Mouse (Mus musculus) limb, embryonic 14.5 days (tissue): ENCODE measurements around the gene Slc22a27. TPM values are rescaled to one million over a fixed set of nuclear protein-coding genes. Genes with fewer than 3 reads are reported as not detected.

Source experiments
- ATAC-seq: fragments of 200-750 bp; cut with Nextera tagmentation; 2 replicates; pipeline ENCODE4 v1.8.0; 2017; ENCODE audit warnings: low read depth, moderate number of reproducible peaks, moderate TSS enrichment; ENCODE audit not compliant: low FRiP score
- DNase-seq: peaks from one replicate; pipeline ENCODE4 v3.0.0-alpha.2; 2015; ENCODE audit warnings: low spot score
- H3K27ac ChIP-seq: fragments of 300-500 bp; sonication (generic); replicated peaks from 2 replicates; pipeline ENCODE4 v1.5.1; 2014; ENCODE audit warnings: low read depth, mild to moderate bottlenecking, low read length, moderate library complexity, mixed read lengths
- H3K27me3 ChIP-seq: fragments of 300-500 bp; sonication (generic); 2 replicates; pipeline ENCODE4 v1.6.1; 2014; ENCODE audit warnings: low read length, mixed read lengths; ENCODE audit not compliant: control insufficient read depth, insufficient read depth
- H3K36me3 ChIP-seq: fragments of 300-500 bp; sonication (generic); 2 replicates; pipeline ENCODE4 v1.6.1; 2014; ENCODE audit warnings: mild to moderate bottlenecking, low read length, moderate library complexity, mixed read lengths; ENCODE audit not compliant: control insufficient read depth, insufficient read depth
- H3K4me1 ChIP-seq: fragments of 300-500 bp; sonication (generic); 2 replicates; pipeline ENCODE4 v1.6.1; 2014; ENCODE audit warnings: antibody characterized with exemption, low read length, mixed read lengths; ENCODE audit not compliant: control insufficient read depth, insufficient read depth
- H3K4me2 ChIP-seq: fragments of 300-500 bp; sonication (generic); replicated peaks from 2 replicates; pipeline ENCODE4 v1.6.1; 2014; ENCODE audit warnings: low read depth, mild to moderate bottlenecking, low read length, moderate library complexity; ENCODE audit not compliant: severe bottlenecking
- H3K4me3 ChIP-seq: fragments of 300-500 bp; sonication (generic); replicated peaks from 2 replicates; pipeline ENCODE4 v1.5.1; 2014; ENCODE audit warnings: low read length
- H3K9ac ChIP-seq: fragments of 300-500 bp; sonication (generic); 2 replicates; pipeline ENCODE4 v1.6.1; 2014; ENCODE audit warnings: mild to moderate bottlenecking, low read depth, low read length, moderate library complexity; ENCODE audit not compliant: severe bottlenecking
- H3K9me3 ChIP-seq: fragments of 300-500 bp; sonication (generic); 2 replicates; pipeline ENCODE4 v1.6.1; 2016; ENCODE audit warnings: low read length; ENCODE audit not compliant: control insufficient read depth
- POLR2A ChIP-seq: fragments of 200-500 bp; IDR thresholded peaks from 2 replicates; pipeline ENCODE4 v1.8.0; 2012; ENCODE audit warnings: inconsistent platforms, mild to moderate bottlenecking, moderate library complexity, borderline replicate concordance; ENCODE audit not compliant: insufficient read depth, insufficient read length; ENCODE audit errors: extremely low read depth
- WGBS: fragments of 180-500 bp; shearing (Covaris S2); extraction: QIAGEN DNeasy Blood & Tissue Kit; methylation state at CpG from one replicate; pipeline ENCODE4 v1.1.7; 2014; 5-methylcytosine and 5-hydroxymethylcytosine counted together
- microRNA-seq: library from miRNA; unstranded; fragments of <30 nt; microRNA quantifications from one replicate; pipeline ENCODE4, GENCODE M21; 2016
- polyA plus RNA-seq, 2 experiments: library from polyadenylated mRNA; depleted of rRNA in 1 of 2; stranded (reverse) in 1 of 2; unstranded in 1 of 2; fragments of >200 nt; fragmentation: Nextera tagmentation in 1 of 2; extraction: Ambion mirVana in 1 of 2; gene quantifications; 2 replicates each; pipeline versions ENCODE4 v1.2.1 to v1.2.3; 2012 to 2014

Gene Slc22a27
- polyA plus RNA-seq, 2 experiments, result not detected

DNA sequence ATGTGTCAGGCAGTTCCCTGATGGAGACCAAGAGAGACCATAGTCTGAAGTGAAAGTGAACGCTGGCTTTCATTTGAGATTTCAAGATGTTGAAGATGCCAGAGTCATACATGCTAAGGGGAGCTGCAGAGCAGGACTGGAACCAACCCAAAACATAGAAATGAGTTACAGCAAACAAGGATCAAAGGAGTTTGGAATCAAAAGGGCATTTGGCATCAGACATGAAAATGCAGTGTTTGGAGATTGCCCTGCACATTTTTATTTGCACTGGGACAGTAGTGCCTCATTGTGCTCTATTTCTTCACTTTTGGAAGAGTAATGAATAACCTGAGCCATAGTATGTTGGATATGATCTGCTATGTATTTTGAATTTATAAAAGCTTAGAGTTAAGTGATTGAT is 89.2 kb downstream of the Slc22a27 start:
- no peak for TF ChIP-seq POLR2A
- H3K9ac ChIP-seq, result no peak overlapping the region
- no peak overlapping the region for H3K4me2 ChIP-seq
- no peaks in the 10 kb centered on the region for H3K36me3 ChIP-seq
- H3K27ac ChIP-seq, result no peak overlapping the region
- H3K9me3 ChIP-seq, result no peaks in the 10 kb centered on the region
- no peak overlapping the region for H3K4me3 ChIP-seq
- H3K27me3 ChIP-seq, result no peaks in the 10 kb centered on the region
- no peaks in the 10 kb centered on the region for H3K4me1 ChIP-seq
- DNase-seq, result no peak
- ATAC-seq, result no peak
- WGBS, result 88% methylated on average over 1 of the region's 1 CpGs

DNA sequence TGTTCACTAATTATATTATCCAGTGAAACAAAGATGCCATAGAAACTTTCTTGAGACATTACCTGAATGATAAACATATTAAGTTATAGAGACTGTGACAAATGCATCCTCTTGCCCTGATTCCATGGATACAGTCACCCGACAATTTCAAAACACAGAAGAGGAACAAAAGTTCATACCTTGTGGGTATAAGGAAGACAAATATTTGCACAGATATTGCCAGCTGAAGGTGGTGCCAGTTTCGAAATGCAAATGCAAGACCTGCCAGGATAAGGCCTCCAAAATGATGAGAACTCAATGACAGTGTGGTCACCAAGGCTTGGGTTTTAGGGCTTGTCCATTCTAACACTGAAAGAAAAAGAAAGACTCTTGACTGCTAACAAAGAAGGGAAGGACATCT is 136.0 kb downstream of the Slc22a27 start:
- Histone ChIP-seq H3K4me1 (no peaks in the 10 kb centered on the region), H3K36me3 (no peaks in the 10 kb centered on the region), H3K4me2 (no peak overlapping the region), H3K9ac (no peak overlapping the region), H3K9me3 (no peaks in the 10 kb centered on the region), H3K27ac (no peak overlapping the region), H3K4me3 (no peak overlapping the region), H3K27me3 (no peaks in the 10 kb centered on the region)
- WGBS, result 72% methylated on average over 2 of the region's 2 CpGs
- no peak for DNase-seq
- ATAC-seq, result no peak
- TF ChIP-seq POLR2A, result no peak

Small RNA genes lying within 50 kb of the gene (microRNA-seq; reads per million reads assigned to microRNA genes)
- not detected for gene Gm24951

Other genes with a start within 250 kb of the Slc22a27 start
- not detected in 2 replicates for gene Slc22a26, start 163.4 kb downstream of the Slc22a27 start, polyA plus RNA-seq (2012; rRNA removed)
- gene Slc22a26, start 163.4 kb downstream of the Slc22a27 start, polyA plus RNA-seq (2014; fragmentation: Nextera tagmentation; extraction: Ambion mirVana), result not detected in 2 replicates
- gene Slc22a28, start 166.0 kb upstream of the Slc22a27 start, polyA plus RNA-seq (2012; rRNA removed), result 0.03 TPM in 1 of 2 replicates, not detected in the other
- not detected in 2 replicates for gene Slc22a28, start 166.0 kb upstream of the Slc22a27 start, polyA plus RNA-seq (2014; fragmentation: Nextera tagmentation; extraction: Ambion mirVana)